Mouse (Mus musculus): Measurements from ENCODE around the gene Pacsin3. TPM values are rescaled to one million over a fixed set of nuclear protein-coding genes. Genes with fewer than 3 reads are reported as not detected.

Pacsin3 gene
- polyA plus RNA-seq, 1 experiment from 2014 or later, result 35.4 TPM

DNA sequence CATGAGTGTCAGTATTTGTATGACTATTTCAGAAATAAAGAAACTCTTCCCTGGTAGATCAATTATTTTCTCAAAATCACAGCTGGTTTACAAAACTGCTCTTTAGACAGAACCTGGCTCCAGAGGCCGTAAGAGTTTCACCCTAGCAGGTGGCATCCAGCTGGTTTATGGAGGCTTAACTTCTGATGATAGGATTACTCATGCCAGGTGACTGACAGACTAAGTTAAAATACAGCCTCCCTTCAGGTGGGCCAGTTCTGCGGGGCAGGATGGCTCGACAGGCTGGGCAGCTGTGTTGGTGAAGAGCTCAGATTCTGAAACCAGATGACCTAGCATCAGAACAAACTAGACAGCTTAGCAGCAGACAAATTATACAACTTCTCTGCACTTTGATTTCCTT, 53.8 kb downstream of the Pacsin3 start:
- H3K27me3 ChIP-seq (replicated peaks), result no peaks in the 10 kb centered on the region
- no peaks in the 10 kb centered on the region for H3K9me3 ChIP-seq
- H3K36me3 ChIP-seq, result no peaks in the 10 kb centered on the region
- no peak for ATAC-seq (ENCODE audit: extremely low read depth, insufficient number of reproducible peaks, low FRiP score, low TSS enrichment)
- no peak overlapping the region for H3K4me3 ChIP-seq
- H3K27ac ChIP-seq (replicated peaks), result no peak overlapping the region
- H3K4me2 ChIP-seq, result no peak overlapping the region
- WGBS, result 77% methylated on average over 3 of the region's 3 CpGs
- peaks cover 20% of the 10 kb centered on the region for H3K4me1 ChIP-seq
- H3K9ac ChIP-seq, result no peak overlapping the region

DNA sequence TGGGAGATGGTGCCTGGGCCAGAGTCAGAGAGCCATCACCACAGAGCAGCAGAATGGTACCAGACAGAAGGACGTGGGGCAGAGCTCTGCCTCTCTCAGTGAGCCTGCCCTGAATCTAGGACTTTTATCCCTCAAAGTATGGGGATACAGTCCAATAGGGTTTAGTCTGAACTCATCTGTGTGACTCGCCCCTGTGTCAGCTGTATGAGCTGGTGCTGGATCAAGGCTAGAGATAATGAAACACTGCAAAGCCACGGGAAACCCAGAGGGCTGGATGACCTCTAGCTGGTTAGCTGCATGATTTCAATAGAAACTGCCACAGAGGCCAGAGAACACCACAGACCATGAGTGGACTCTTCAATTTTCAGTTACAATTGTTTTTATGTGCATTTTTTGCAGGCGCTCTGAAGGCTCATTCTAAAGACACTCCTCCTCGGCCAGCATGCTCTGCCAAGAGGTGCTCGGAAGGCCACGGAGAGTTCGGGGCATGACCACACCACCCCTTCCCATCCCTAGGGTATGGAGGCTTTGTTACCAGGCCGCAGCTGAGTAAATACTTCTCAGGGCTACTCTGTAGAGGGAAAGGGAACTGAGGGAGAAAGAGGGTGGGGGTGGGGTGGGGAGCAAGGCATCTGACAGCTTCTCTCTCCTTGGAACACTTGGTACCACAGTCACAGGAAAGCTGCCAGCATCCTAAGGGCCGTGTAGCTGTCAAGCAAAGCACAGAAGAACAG, 57.0 kb downstream of the Pacsin3 start:
- no peak for ATAC-seq (ENCODE audit: extremely low read depth, insufficient number of reproducible peaks, low FRiP score, low TSS enrichment)
- H3K4me1 ChIP-seq, result peaks cover 14% of the 10 kb centered on the region
- H3K9ac ChIP-seq, result no peak overlapping the region
- H3K27me3 ChIP-seq (replicated peaks), result no peaks in the 10 kb centered on the region
- H3K4me2 ChIP-seq, result no peak overlapping the region
- H3K9me3 ChIP-seq, result no peaks in the 10 kb centered on the region
- H3K36me3 ChIP-seq, result peaks cover 5% of the 10 kb centered on the region; the same call in 1 of the 2 replicates
- no peak overlapping the region for H3K4me3 ChIP-seq
- no peak overlapping the region for H3K27ac ChIP-seq (replicated peaks)
- WGBS, result 59% methylated on average over 10 of the region's 10 CpGs

DNA sequence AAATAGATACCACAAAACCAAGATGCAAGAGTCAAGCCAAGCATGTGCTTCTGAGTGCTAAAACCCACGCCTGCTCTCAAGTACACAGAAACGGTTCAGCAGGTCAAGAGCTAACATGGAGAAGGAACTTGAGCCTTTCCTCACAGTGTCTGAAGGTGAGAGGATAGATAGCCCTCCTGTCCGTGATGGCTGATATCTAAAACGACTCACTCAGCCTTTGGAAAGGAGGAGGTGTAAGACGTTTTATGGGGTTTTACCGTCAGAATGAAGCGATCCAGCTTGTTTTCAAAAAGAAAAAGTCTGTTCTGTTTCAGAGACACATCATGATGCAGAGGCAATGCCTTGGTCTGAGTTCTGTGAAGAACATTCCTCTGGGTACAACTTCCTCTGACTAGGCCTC, 58.4 kb downstream of the Pacsin3 start:
- Histone ChIP-seq H3K27me3 (replicated peaks) (no peaks in the 10 kb centered on the region), H3K27ac (replicated peaks) (no peak overlapping the region), H3K9me3 (no peaks in the 10 kb centered on the region), H3K4me3 (no peak overlapping the region), H3K36me3 (peaks cover 5% of the 10 kb centered on the region; the same call in 1 of the 2 replicates), H3K4me2 (no peak overlapping the region), H3K4me1 (peaks cover 8% of the 10 kb centered on the region), H3K9ac (no peak overlapping the region)
- WGBS, result 61% methylated on average over 7 of the region's 7 CpGs
- no peak for ATAC-seq (ENCODE audit: extremely low read depth, insufficient number of reproducible peaks, low FRiP score, low TSS enrichment)

Other genes with a start within 250 kb of the Pacsin3 start
- gene Rapsn, start 220.3 kb upstream of the Pacsin3 start, polyA plus RNA-seq (2015; fragmentation: Nextera tagmentation; extraction: Ambion mirVana), result 21.2 and 25.8 TPM in 2 replicates
- gene Psmc3, start 201.9 kb upstream of the Pacsin3 start, polyA plus RNA-seq (2015; fragmentation: Nextera tagmentation; extraction: Ambion mirVana), result 226 and 239 TPM in 2 replicates
- 45.0 and 55.5 TPM in 2 replicates for gene Slc39a13, start 185.5 kb upstream of the Pacsin3 start, polyA plus RNA-seq (2015; fragmentation: Nextera tagmentation; extraction: Ambion mirVana)
- gene Spi1, start 173.6 kb upstream of the Pacsin3 start, polyA plus RNA-seq (2015; fragmentation: Nextera tagmentation; extraction: Ambion mirVana), result 3.5 and 3.9 TPM in 2 replicates
- 806 and 882 TPM in 2 replicates for gene Mybpc3, start 137.8 kb upstream of the Pacsin3 start, polyA plus RNA-seq (2015; fragmentation: Nextera tagmentation; extraction: Ambion mirVana)
- gene Madd, start 72.1 kb upstream of the Pacsin3 start, polyA plus RNA-seq (2015; fragmentation: Nextera tagmentation; extraction: Ambion mirVana), result 5.1 and 5.9 TPM in 2 replicates
- gene Nr1h3, start 53.1 kb upstream of the Pacsin3 start, polyA plus RNA-seq (2015; fragmentation: Nextera tagmentation; extraction: Ambion mirVana), result 1.9 and 2.7 TPM in 2 replicates
- 17.1 and 19.3 TPM in 2 replicates for gene Acp2, start 53.1 kb upstream of the Pacsin3 start, polyA plus RNA-seq (2015; fragmentation: Nextera tagmentation; extraction: Ambion mirVana)
- gene Ddb2, start 19.0 kb upstream of the Pacsin3 start, polyA plus RNA-seq (2015; fragmentation: Nextera tagmentation; extraction: Ambion mirVana), result 7.1 and 7.4 TPM in 2 replicates
- gene Arfgap2, start 9.0 kb downstream of the Pacsin3 start, polyA plus RNA-seq (2015; fragmentation: Nextera tagmentation; extraction: Ambion mirVana), result 63.3 and 64.4 TPM in 2 replicates
- 36.3 and 38.9 TPM in 2 replicates for gene 1110051M20Rik, start 188.8 kb downstream of the Pacsin3 start, polyA plus RNA-seq (2015; fragmentation: Nextera tagmentation; extraction: Ambion mirVana)
- 3.2 and 3.8 TPM in 2 replicates for gene Lrp4, start 201.6 kb downstream of the Pacsin3 start, polyA plus RNA-seq (2015; fragmentation: Nextera tagmentation; extraction: Ambion mirVana)

Measured in heart, embryonic 13.5 days (tissue).